Mouse (Mus musculus) left cerebral cortex, adult 11 months (tissue): ENCODE measurements around the gene Brca1.
"Not testable (repeated sequence)": the region's sequence is repeated elsewhere in the genome, so short reads cannot be mapped to it uniquely, and the experiment has no call there.

Source experiments
- DNase-seq: peaks from one replicate; pipeline ENCODE4 v3.0.0; 2022; ENCODE audit warnings: low spot score

Gene Brca1

DNA sequence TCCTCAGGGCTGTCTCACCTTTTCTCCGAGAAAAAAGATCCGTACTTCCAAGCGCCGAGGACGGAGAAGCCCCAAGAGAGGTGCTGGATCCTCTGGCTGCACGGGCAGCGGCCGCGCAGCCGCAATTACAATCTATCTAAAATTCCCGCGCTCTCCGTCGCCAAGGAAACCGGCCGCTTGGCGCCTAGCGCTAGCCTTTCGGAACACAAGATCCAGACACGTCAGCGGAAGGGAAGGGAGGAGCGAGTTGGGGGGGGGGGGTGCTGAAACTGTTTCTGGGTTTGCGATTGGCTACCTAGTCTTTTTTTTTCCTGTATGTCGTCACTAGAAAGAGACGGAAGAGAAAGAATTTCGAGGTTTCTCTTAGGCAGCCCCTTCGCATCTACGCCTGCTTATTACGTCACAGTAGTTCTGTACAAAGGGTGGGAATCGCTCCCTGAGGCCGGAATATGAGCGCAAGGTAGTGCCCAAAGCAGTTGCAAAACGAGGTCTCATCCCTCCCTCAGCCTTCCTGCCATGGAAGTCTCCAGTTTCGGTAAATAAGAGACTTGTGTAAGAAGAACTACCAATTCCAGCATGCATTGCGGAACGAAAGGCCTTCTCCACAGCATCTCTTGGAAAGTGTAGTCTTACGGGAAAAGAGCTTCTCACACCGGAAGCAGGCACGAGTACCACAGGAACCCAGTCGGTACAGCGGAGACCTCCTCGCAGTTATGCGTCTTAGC lies at the start of gene Brca1, which contains the start of gene Nbr1:
Gene Brca1, minus strand, starts transcription at position 205 of the 725 bp plus-strand sequence.
Gene Nbr1, plus strand, starts transcription at position 399 of the 725 bp plus-strand sequence.
- peak; percentile 87 for DNase-seq

DNA sequence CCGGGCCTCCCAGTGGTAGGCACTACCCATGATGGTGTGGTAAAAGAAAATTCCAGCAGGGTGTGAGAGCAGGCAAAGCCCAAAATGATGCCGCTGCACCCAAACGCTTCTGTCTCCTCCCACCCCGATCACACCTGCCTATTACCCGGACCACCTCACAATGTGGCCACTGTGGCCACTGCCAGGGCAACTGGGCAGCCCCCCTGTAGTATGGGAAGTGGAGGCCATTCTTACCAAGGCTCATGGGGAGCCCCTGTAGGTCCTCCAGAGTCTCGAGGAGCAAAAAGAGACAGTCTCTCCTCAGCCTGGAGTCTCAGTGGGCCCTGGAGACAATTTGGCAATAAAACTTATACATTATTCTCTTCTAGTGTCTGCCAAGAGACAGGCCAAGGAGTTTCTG lies 47.4 kb upstream of the Brca1 start, which contains the start of gene Gm11634:
Gene Gm11634, minus strand, starts transcription at position 101 of the 400 bp plus-strand sequence.
- DNase-seq, result no peak

- no peak for DNase-seq
These were observed 38.4 kb upstream of the Brca1 start for GRCm38 (mm10) chr11:101589989-101590624.

GRCm38 (mm10) chr11:101589444-101589843 lies 37.7 kb upstream of the Brca1 start:
- DNase-seq, result peak; percentile 22

DNA sequence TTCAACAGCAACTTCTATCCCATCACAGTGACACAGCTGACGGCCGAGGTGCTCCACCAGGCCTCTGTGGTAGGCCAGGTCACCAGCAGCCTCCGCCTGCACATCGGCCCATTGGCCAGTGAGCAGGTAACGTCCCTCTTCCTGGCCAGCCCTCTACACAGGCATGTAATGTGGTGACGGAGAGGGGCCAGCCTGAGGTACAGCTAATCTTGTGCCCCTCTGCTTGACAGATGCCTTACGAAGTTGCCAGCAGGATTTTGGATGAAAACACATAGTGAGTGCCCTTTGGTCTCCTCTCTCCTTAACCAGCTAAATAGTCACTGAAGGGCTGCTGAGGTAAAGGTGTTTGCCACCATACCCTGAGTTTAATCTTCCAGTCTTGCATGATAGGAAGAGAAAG lies 37.1 kb upstream of the Brca1 start:
- DNase-seq, result no peak

DNA sequence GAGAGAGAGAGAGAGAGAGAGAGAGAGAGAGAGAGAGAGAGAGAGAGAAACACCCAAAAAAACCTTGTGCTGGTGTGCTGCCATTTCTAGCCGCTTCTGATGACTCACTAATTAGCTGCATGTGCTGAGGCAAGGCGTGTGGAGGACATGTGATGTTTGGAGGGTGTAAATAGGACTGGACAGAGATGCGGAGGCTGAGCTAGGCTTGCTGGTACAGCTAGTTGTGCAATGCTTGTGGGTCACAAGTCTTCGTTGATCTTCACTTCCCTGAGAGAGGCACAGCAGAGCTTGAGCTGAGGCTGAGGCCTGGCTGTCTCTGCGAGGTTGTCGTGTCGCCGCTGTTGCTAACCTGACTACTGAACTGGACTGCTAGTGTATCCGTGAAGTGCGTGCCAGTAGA lies 35.9 kb upstream of the Brca1 start:
- peak; percentile 25 for DNase-seq

DNA sequence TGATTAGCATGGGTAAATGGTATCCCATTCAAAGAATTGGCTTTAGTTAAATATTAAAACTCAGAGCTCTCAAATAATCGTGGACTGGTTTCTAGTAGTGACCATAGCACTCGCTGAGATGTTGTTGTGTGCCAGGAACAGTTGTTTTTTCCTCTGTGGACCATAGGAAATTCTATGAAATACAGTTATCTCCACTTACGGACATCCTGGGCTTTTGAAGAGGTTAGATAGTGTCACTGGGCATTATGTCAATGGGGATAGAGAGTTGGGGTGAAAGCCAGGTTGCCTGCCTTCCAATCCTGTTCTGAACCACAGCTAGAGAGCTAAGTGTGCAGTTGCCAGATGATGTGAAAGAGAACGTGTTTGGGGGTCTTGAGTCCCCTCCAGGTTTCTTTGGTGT lies 34.0 kb upstream of the Brca1 start:
- DNase-seq, result no peak

GRCm38 (mm10) chr11:101585031-101585430 lies 33.3 kb upstream of the Brca1 start:
- DNase-seq, result not testable (repeated sequence)

GRCm38 (mm10) chr11:101583205-101583604 lies 31.4 kb upstream of the Brca1 start:
- DNase-seq, result no peak

- DNase-seq, result no peak
These were observed 30.6 kb upstream of the Brca1 start, which contains the start of gene Tmem106a for GRCm38 (mm10) chr11:101582054-101583035. TSS of gene Tmem106a (plus strand) at chr11:101582242.

- DNase-seq, result no peak
These were observed 29.5 kb upstream of the Brca1 start for GRCm38 (mm10) chr11:101581081-101581764.

DNA sequence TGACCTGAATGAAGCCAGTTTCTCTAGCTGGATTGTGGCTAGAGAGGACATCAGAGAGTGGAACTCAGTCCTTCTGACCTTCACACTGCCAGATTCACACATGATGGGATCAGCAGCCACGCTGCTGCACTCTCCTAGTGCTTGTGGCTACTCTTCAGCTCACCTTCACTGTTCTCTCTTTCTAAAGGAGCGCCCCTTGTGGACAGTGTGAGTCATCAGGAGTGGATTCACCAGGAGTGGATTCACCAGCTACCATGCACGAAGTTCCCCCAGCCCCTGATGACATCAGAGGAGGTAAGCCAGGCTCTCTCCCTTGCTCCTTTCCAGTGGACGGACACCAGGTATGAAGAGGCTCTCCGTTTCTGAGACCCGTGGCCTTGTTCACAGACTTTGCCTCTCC lies 24.4 kb upstream of the Brca1 start:
- DNase-seq, result no peak

GRCm38 (mm10) chr11:101568421-101568820 lies 16.7 kb upstream of the Brca1 start:
- no peak for DNase-seq

- peak; percentile 31 for DNase-seq
These were observed 10.6 kb upstream of the Brca1 start for GRCm38 (mm10) chr11:101562391-101562790.

GRCm38 (mm10) chr11:101556954-101557353 lies 5.2 kb upstream of the Brca1 start:
- DNase-seq, result no peak

- DNase-seq, result no peak
These were observed 4.8 kb upstream of the Brca1 start for GRCm38 (mm10) chr11:101556541-101556940.

DNA sequence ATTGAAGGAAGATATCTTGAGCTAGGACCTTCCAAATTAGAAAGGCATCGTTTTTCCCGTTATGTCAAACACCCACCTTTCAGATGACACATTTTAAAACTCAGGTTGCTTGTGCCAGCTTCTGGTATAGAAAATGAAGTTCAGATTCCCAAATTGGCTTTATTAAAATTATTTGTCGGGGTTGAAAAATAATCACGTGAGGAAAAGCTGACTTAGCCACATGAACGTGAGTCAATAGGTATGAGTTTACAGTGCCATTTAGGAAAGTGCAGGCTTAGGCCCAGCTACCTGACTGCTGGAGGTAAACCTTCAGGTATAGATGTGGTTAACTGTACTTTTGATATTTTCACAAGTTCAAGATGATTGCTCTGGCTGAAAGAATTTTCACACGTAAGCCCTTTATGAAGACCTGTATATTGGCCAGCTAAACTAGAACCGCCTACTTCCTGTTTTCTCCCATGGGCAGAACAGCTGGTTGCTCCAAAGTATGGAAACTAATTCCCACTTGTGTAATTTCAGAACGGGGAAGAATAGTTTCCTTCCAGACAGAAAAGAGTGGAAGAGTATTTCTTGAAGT lies 1.7 kb upstream of the Brca1 start:
- no peak for DNase-seq

DNA sequence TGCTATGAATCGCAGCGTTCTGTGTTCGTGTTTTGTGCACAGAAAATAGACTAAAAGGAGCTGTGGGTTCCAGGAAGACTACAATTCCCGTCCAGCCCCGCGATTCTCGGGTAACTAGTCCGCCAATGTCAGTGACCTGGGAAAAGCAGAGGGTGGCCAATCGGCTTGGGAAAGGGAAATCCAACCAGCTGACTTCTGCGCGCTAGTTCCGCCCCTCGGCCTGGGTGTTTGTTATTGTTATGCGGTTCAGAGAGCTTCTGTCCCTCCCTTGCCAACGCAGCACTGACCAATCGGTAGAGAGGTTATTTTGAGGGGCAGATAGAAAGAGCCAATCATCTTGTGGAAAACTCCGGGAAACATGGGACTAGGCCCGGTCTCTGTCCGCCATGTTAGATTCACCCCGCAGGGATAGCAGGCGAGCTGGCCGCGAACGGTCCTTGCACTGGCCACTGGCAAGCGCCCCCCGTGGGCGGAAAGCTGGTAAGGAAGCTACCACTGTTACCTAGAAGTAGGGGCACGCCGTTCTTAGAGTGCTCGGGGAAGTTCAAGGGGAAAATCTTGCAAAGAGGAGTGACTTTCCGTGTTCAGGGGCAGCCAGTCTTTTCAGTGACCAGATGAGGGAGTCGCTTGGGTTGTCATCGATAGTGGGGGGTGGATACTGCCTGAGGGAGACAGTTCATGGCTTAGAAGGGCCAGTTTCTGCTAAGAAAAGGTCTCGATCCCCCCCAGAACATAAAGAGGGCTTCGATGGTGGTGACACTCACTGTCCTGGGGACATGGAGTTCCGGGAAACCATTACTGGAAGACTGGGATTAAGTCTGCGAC lies 933 bp upstream of the Brca1 start:
- peak; percentile 99 for DNase-seq

- no peak for DNase-seq
These were observed 3.2 kb downstream of the Brca1 start for GRCm38 (mm10) chr11:101548526-101548925.

DNA sequence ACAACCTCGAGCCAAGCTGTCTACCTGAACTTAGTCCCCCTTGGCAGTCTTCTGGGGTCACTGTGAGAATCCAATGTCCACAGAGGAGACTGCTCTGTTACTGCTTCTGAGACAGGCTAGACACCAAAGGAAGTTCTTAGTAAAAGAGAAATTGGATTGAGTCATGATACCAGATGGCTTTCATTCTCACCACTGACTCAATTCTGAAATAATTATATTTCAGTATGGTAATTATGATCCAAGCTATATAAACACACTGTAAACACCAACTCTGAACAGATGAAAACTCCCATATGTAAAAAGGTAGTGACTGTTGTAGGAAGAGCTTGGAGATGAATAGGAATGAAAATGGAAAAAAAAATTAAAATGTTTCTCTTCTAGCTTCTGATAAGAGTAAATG lies 7.6 kb downstream of the Brca1 start:
- no peak for DNase-seq
